Mouse (Mus musculus): ENCODE results near the gene Cdk13.
A peak's percentile ranks its signal among the peaks of the same experiment; 100 is the strongest.

GRCm38 (mm10) chr13:17842756-17843155, 37.9 kb upstream of the Cdk13 start:
- TF ChIP-seq EP300 (IDR thresholded peaks at IDR 0.05; ENCODE audit: insufficient read depth, low read depth, low read length), result 0 out of 2 replicates have a peak, but pooled peaks have one; percentile 42
- no peak for TF ChIP-seq CTCF (IDR thresholded peaks at IDR 0.05; ENCODE audit: low read depth, low read length)
- no peak for TF ChIP-seq POLR2A (IDR thresholded peaks at IDR 0.05; ENCODE audit: insufficient read depth, low read length)
